Mouse (Mus musculus) olfactory bulb, adult 2 months (tissue): ENCODE measurements around the gene Agtrap. TPM values are rescaled to one million over a fixed set of nuclear protein-coding genes. Genes with fewer than 3 reads are reported as not detected.

Experiments
- H3K27ac ChIP-seq: fragments of 200-500 bp; 2 replicates; pipeline ENCODE4 v1.5.1; 2012; ENCODE audit warnings: low read depth, low read length; ENCODE audit not compliant: insufficient read depth
- H3K4me1 ChIP-seq: fragments of 200-500 bp; 2 replicates; pipeline ENCODE4 v1.6.1; 2012; ENCODE audit warnings: low read length; ENCODE audit not compliant: control insufficient read depth, insufficient read depth
- H3K4me3 ChIP-seq: fragments of 200-500 bp; 2 replicates; pipeline ENCODE4 v1.5.1; 2012; ENCODE audit warnings: mild to moderate bottlenecking, low read depth, low read length, moderate library complexity; ENCODE audit not compliant: insufficient read depth
- CTCF ChIP-seq: fragments of 200-500 bp; IDR thresholded peaks from 2 replicates; pipeline ENCODE4 v1.5.1; 2012; ENCODE audit warnings: low read depth, mild to moderate bottlenecking, low read length, moderate library complexity; ENCODE audit not compliant: insufficient read depth
- POLR2A ChIP-seq: fragments of 200-500 bp; IDR thresholded peaks from 2 replicates; pipeline ENCODE4 v1.6.1; 2012; ENCODE audit warnings: mild to moderate bottlenecking, low read depth, low read length, moderate library complexity; ENCODE audit not compliant: insufficient read depth
- WGBS: fragments of 180-500 bp; shearing (Covaris S2); methylation state at CpG from one replicate; pipeline ENCODE4 v1.1.7; 2018; 5-methylcytosine and 5-hydroxymethylcytosine counted together
- polyA plus RNA-seq: library from polyadenylated mRNA; stranded (reverse); fragments of >200 nt; gene quantifications from 2 replicates; pipeline ENCODE4 v1.2.4, GENCODE M21; 2012; ENCODE audit warnings: low replicate concordance; ENCODE audit not compliant: missing spikeins, insufficient read depth, insufficient read length

Agtrap gene
- polyA plus RNA-seq, result not detected in 2 replicates

- no peak for TF ChIP-seq CTCF
- 0 out of 2 replicates have a peak, but pooled peaks have one; percentile 27 for TF ChIP-seq POLR2A
- peaks cover 11% of the 10 kb centered on the region for H3K4me1 ChIP-seq
- H3K4me3 ChIP-seq, result peak within 1 kb of the TSS; percentile 56
- WGBS, result 4% methylated on average over 34 of the region's 34 CpGs
- H3K27ac ChIP-seq, result no peak within 1 kb of the TSS
Observed at GRCm38 (mm10) chr4:148087907-148088527, at the start of gene Agtrap. Gene Agtrap, minus strand, starts transcription at chr4:148088031.

- TF ChIP-seq POLR2A (no peak), CTCF (no peak)
- Histone ChIP-seq H3K4me1 (no peaks in the 10 kb centered on the region), H3K4me3 (no peak overlapping the region), H3K27ac (no peak overlapping the region)
- 56% methylated on average over 8 of the region's 8 CpGs for WGBS
Observed at GRCm38 (mm10) chr4:148137503-148137902, 49.7 kb upstream of the Agtrap start.

- Histone ChIP-seq H3K4me3 (no peak overlapping the region), H3K27ac (no peak overlapping the region), H3K4me1 (peaks cover 10% of the 10 kb centered on the region)
- TF ChIP-seq POLR2A, result no peak
- TF ChIP-seq CTCF, result no peak
- WGBS, result 89% methylated on average over 8 of the region's 8 CpGs
Observed at GRCm38 (mm10) chr4:148134988-148135387, 47.2 kb upstream of the Agtrap start.

- Histone ChIP-seq H3K4me1 (peaks cover 10% of the 10 kb centered on the region), H3K4me3 (peak overlapping the region; percentile 79), H3K27ac (no peak overlapping the region)
- WGBS, result 5% methylated on average over 21 of the region's 21 CpGs
- no peak for TF ChIP-seq POLR2A
- TF ChIP-seq CTCF, result no peak
Observed at GRCm38 (mm10) chr4:148131497-148132081, 43.8 kb upstream of the Agtrap start.

- peak within 1 kb of the TSS; percentile 79 for H3K4me3 ChIP-seq
- under 1% methylated on average over 83 of the region's 87 CpGs for WGBS
- peaks cover 10% of the 10 kb centered on the region for H3K4me1 ChIP-seq
- H3K27ac ChIP-seq, result no peak within 1 kb of the TSS
- TF ChIP-seq CTCF (no peak), POLR2A (no peak; the same call in 1 of the 2 replicates)
Observed at GRCm38 (mm10) chr4:148130561-148131413, 43.0 kb upstream of the Agtrap start, which contains the start of gene Draxin. Gene Draxin, minus strand, starts transcription at chr4:148130698.

- peak within 1 kb of the TSS; percentile 79 for H3K4me3 ChIP-seq
- H3K4me1 ChIP-seq, result peaks cover 10% of the 10 kb centered on the region
- no peak for TF ChIP-seq POLR2A
- no peak for TF ChIP-seq CTCF
- 9% methylated on average over 18 of the region's 18 CpGs for WGBS
- H3K27ac ChIP-seq, result no peak within 1 kb of the TSS
Observed at GRCm38 (mm10) chr4:148130133-148130532, 42.3 kb upstream of the Agtrap start, which contains the start of gene Mad2l2. Gene Mad2l2, plus strand, starts transcription at chr4:148130384.

- no peak overlapping the region for H3K27ac ChIP-seq
- WGBS, result 89% methylated on average over 2 of the region's 2 CpGs
- no peak overlapping the region for H3K4me3 ChIP-seq
- peaks cover 10% of the 10 kb centered on the region for H3K4me1 ChIP-seq
- TF ChIP-seq CTCF, result no peak
- TF ChIP-seq POLR2A, result no peak
Observed at GRCm38 (mm10) chr4:148128672-148129071, 40.8 kb upstream of the Agtrap start.

- H3K4me1 ChIP-seq, result peaks cover 10% of the 10 kb centered on the region
- 81% methylated on average over 1 of the region's 1 CpGs for WGBS
- no peak for TF ChIP-seq CTCF
- no peak for TF ChIP-seq POLR2A
- H3K27ac ChIP-seq, result no peak overlapping the region
- H3K4me3 ChIP-seq, result no peak overlapping the region
Observed at GRCm38 (mm10) chr4:148128241-148128640, 40.4 kb upstream of the Agtrap start.

- 78% methylated on average over 3 of the region's 3 CpGs for WGBS
- H3K4me1 ChIP-seq, result peaks cover 5% of the 10 kb centered on the region; the same call in 1 of the 2 replicates
- TF ChIP-seq POLR2A (no peak), CTCF (no peak)
- H3K27ac ChIP-seq, result no peak overlapping the region
- H3K4me3 ChIP-seq, result no peak overlapping the region
Observed at GRCm38 (mm10) chr4:148122694-148123066, 34.8 kb upstream of the Agtrap start.
